Mouse (Mus musculus) CH12.LX (cell line): ENCODE measurements at regions not wholly inside any gene's neighbourhood (a gene's known extent, or its start where the extent isn't known, plus 50 kb on each side); places are given as distances from the start of the nearest gene placed in this dataset.

Source experiments
- DNase-seq: peaks from one replicate; pipeline ENCODE4 v3.0.0-alpha.2; 2013; ENCODE audit errors: extremely low read depth
- H3K27ac ChIP-seq: 2 replicates; pipeline ENCODE4 v1.5.1; 2012; ENCODE audit warnings: low read depth, mild to moderate bottlenecking, control low read depth, moderate library complexity; ENCODE audit not compliant: insufficient read depth
- H3K27me3 ChIP-seq: replicated peaks from 2 replicates; pipeline ENCODE3; 2012; ENCODE audit warnings: inconsistent platforms
- H3K36me3 ChIP-seq, 2 experiments: replicated peaks in 1 of 2; 2 replicates each; pipeline versions ENCODE3 to v1.6.1; 2012; ENCODE audit warnings: inconsistent platforms in 1 of 2, low read length in 1 of 2, mild to moderate bottlenecking in 1 of 2, mixed read lengths in 1 of 2, moderate library complexity in 1 of 2; ENCODE audit not compliant: control insufficient read depth in 1 of 2, insufficient read depth in 1 of 2
- H3K4me1 ChIP-seq, 2 experiments: 2 replicates each; pipeline ENCODE4 v1.6.1; 2012; ENCODE audit warnings: inconsistent platforms in 1 of 2, moderate library complexity in 1 of 2; ENCODE audit not compliant: insufficient read depth in 2 of 2, control insufficient read depth in 1 of 2
- H3K4me2 ChIP-seq: 2 replicates; pipeline ENCODE4 v1.6.1; 2012; ENCODE audit warnings: low read depth, mild to moderate bottlenecking, control low read depth; ENCODE audit not compliant: poor library complexity, insufficient read depth, severe bottlenecking
- H3K4me3 ChIP-seq, 3 experiments: fragments of 150-350 bp in 1 of 3; sonication (generic) in 1 of 3; replicated peaks in 1 of 3; 2 replicates each; pipeline versions ENCODE3 to v1.5.1; 2011 to 2012; ENCODE audit warnings: low read depth in 2 of 3, low read length in 2 of 3, mild to moderate bottlenecking in 2 of 3, moderate library complexity in 2 of 3, control low read depth in 1 of 3, improper control_type of control experiment in 1 of 3, inconsistent platforms in 1 of 3, mixed read lengths in 1 of 3; ENCODE audit not compliant: poor library complexity in 1 of 3
- H3K79me2 ChIP-seq: replicated peaks from 2 replicates; pipeline ENCODE4 v1.6.1; 2012; ENCODE audit warnings: mild to moderate bottlenecking, moderate library complexity; ENCODE audit not compliant: control insufficient read depth, poor library complexity, insufficient read depth, severe bottlenecking; ENCODE audit errors: extremely low read depth
- H3K9ac ChIP-seq: 2 replicates; pipeline ENCODE4 v1.6.1; 2012; ENCODE audit warnings: low read depth, mild to moderate bottlenecking, control low read depth, moderate library complexity; ENCODE audit not compliant: insufficient read depth
- H3K9me3 ChIP-seq: replicated peaks from 2 replicates; pipeline ENCODE3; 2012; ENCODE audit warnings: low read length, inconsistent platforms, mixed read lengths
- BHLHE40 ChIP-seq: IDR thresholded peaks from 2 replicates; pipeline ENCODE4 v1.6.1; 2011; ENCODE audit warnings: mild to moderate bottlenecking, low read depth, low read length, improper control_type of control experiment
- CHD1 ChIP-seq: IDR thresholded peaks from 2 replicates; pipeline ENCODE4 v1.6.1; 2012; ENCODE audit warnings: low read depth, low read length, improper control_type of control experiment, inconsistent platforms
- CHD2 ChIP-seq: IDR thresholded peaks from 2 replicates; pipeline ENCODE4 v1.6.1; 2011; ENCODE audit warnings: low read length, improper control_type of control experiment
- GABPA ChIP-seq: IDR thresholded peaks from 2 replicates; pipeline ENCODE4 v1.6.1; 2012; ENCODE audit warnings: low read depth, low read length, improper control_type of control experiment, inconsistent platforms; ENCODE audit not compliant: insufficient replicate concordance
- HCFC1 ChIP-seq: IDR thresholded peaks from 2 replicates; pipeline ENCODE4 v1.6.1; 2012; ENCODE audit warnings: low read depth, mild to moderate bottlenecking, inconsistent platforms, low read length, improper control_type of control experiment
- JUN ChIP-seq: IDR thresholded peaks from 2 replicates; pipeline ENCODE4 v1.6.1; 2011; ENCODE audit warnings: low read depth, mild to moderate bottlenecking, low read length, improper control_type of control experiment, moderate library complexity; ENCODE audit not compliant: insufficient read depth
- KAT2A ChIP-seq: IDR thresholded peaks from 2 replicates; pipeline ENCODE4 v1.6.1; 2012; ENCODE audit warnings: low read length, improper control_type of control experiment, inconsistent platforms; ENCODE audit not compliant: insufficient replicate concordance
- MAFK ChIP-seq: IDR thresholded peaks from 2 replicates; pipeline ENCODE4 v1.6.1; 2011; ENCODE audit warnings: low read length, improper control_type of control experiment; ENCODE audit not compliant: insufficient replicate concordance
- MAZ ChIP-seq: IDR thresholded peaks from 2 replicates; pipeline ENCODE4 v1.6.1; 2012; ENCODE audit warnings: low read depth, mild to moderate bottlenecking, inconsistent platforms, low read length, improper control_type of control experiment, moderate library complexity
- MYC ChIP-seq: IDR thresholded peaks from 2 replicates; pipeline ENCODE4 v1.6.1; 2011; ENCODE audit warnings: low read depth, mild to moderate bottlenecking, improper control_type of control experiment, low read length
- NRF1 ChIP-seq: IDR thresholded peaks from 2 replicates; pipeline ENCODE4 v1.6.1; 2014; ENCODE audit warnings: low read depth, mild to moderate bottlenecking, inconsistent platforms, low read length, improper control_type of control experiment, moderate library complexity
- PAX5 ChIP-seq: IDR thresholded peaks from 2 replicates; pipeline ENCODE4 v1.6.1; 2012; ENCODE audit warnings: low read length, inconsistent platforms, mixed read lengths
- POLR2A ChIP-seq: IDR thresholded peaks from 2 replicates; pipeline ENCODE4 v1.6.1; 2011; ENCODE audit warnings: low read depth, mild to moderate bottlenecking, improper control_type of control experiment, low read length
- POLR2AphosphoS2 ChIP-seq: IDR thresholded peaks from 2 replicates; pipeline ENCODE4 v1.6.1; 2011; ENCODE audit warnings: low read depth, low read length, improper control_type of control experiment
- RAD21 ChIP-seq: IDR thresholded peaks from 2 replicates; pipeline ENCODE4 v1.6.1; 2011; ENCODE audit warnings: low read depth, mild to moderate bottlenecking, low read length, improper control_type of control experiment, moderate library complexity
- SIN3A ChIP-seq: IDR thresholded peaks from 2 replicates; pipeline ENCODE4 v1.6.1; 2012; ENCODE audit warnings: low read length, improper control_type of control experiment, inconsistent platforms
- TCF12 ChIP-seq: IDR thresholded peaks from 2 replicates; pipeline ENCODE4 v1.6.1; 2014; ENCODE audit warnings: low read depth, mild to moderate bottlenecking, inconsistent platforms, low read length, improper control_type of control experiment
- USF2 ChIP-seq: conservative IDR thresholded peaks from 2 replicates; pipeline ENCODE4 v1.6.1; 2011; ENCODE audit warnings: low read depth, low read length, improper control_type of control experiment
- ZC3H11A ChIP-seq: IDR thresholded peaks from 2 replicates; pipeline ENCODE4 v1.6.1; 2012; ENCODE audit warnings: low read depth, mild to moderate bottlenecking, inconsistent platforms, low read length, improper control_type of control experiment
- ZMIZ1 ChIP-seq: IDR thresholded peaks from 2 replicates; pipeline ENCODE4 v1.6.1; 2012; ENCODE audit warnings: low read depth, mild to moderate bottlenecking, inconsistent platforms, low read length, improper control_type of control experiment
- ZNF384 ChIP-seq: IDR thresholded peaks from 2 replicates; pipeline ENCODE4 v1.6.1; 2012; ENCODE audit warnings: low read depth, low read length, improper control_type of control experiment, inconsistent platforms
- dilution Hi-C: fragments of 300-500 bp; cut with MboI; formaldehyde crosslinking; loops from 2 replicates; pipeline ENCODE4 v1.14.3; 2020; ENCODE audit warnings: low sequenced_read_pairs; ENCODE audit not compliant: extremely low pct_unique_long_range_greater_than_20kb, extremely low pct_ligation_motif_present
- in situ Hi-C: fragments of 300-500 bp; cut with MboI; formaldehyde crosslinking; loops from 3 replicates; pipeline ENCODE4 v1.14.3; 2019; ENCODE audit warnings: low sequenced_read_pairs, low pct_ligation_motif_present, low pct_unique_long_range_greater_than_20kb, mixed read lengths

DNA sequence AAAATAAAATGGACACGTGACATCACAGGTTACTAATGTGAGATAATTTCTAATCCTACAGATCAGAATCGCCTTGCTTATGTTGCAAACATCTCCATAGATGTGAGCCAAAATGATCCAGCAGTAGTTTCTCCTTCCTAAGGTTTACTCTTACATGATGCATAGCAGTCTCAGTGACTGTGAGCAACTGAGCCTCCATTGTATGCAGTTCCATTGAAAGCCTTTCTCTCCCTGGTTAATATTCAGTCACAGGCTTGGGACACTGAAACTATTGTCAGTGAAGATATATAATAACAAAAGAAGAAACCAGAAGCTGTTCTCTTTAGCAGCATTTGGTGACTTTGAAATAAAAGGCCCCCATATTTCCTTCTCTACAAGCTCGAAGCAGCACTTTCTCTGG lies 305.9 kb downstream of the Rbm26 start:
- peaks cover 2 to 8% of the 10 kb centered on the region in 2 experiments; a peak in 3 of 4 replicates for H3K4me1 ChIP-seq
- H3K27me3 ChIP-seq, result no peaks in the 10 kb centered on the region
- in situ Hi-C loops, result no loop called here
- H3K9me3 ChIP-seq, result no peaks in the 10 kb centered on the region
- no peak for DNase-seq
- H3K4me3 ChIP-seq, result no peak overlapping the region
- no peaks in the 10 kb centered on the region for H3K79me2 ChIP-seq
- dilution Hi-C loops, result no loop called here
- no peak overlapping the region for H3K4me2 ChIP-seq
- no peaks in the 10 kb centered on the region for H3K36me3 ChIP-seq
- no peak overlapping the region for H3K9ac ChIP-seq
- TF ChIP-seq KAT2A (no peak), BHLHE40 (no peak), HCFC1 (no peak), SIN3A (no peak), NRF1 (no peak)
- no peak overlapping the region for H3K27ac ChIP-seq

- TF ChIP-seq BHLHE40, result peak; percentile 26; the same call in 1 of the 2 replicates
- no peak for TF ChIP-seq MAZ
- TF ChIP-seq JUN, result peak; percentile 43
- dilution Hi-C loops (no loop called here), in situ Hi-C loops (no loop called here)
- Histone ChIP-seq H3K36me3 (no peaks in the 10 kb centered on the region), H3K4me1 (peaks cover 2 to 8% of the 10 kb centered on the region in 2 experiments; a peak in 3 of 4 replicates), H3K9me3 (no peaks in the 10 kb centered on the region), H3K9ac (no peak overlapping the region), H3K27ac (no peak overlapping the region), H3K4me2 (no peak overlapping the region), H3K4me3 (no peak overlapping the region), H3K27me3 (no peaks in the 10 kb centered on the region), H3K79me2 (no peaks in the 10 kb centered on the region)
- peak; percentile 22 for DNase-seq
These were observed 309.6 kb downstream of the Rbm26 start for GRCm38 (mm10) chr14:104867540-104867939.

DNA sequence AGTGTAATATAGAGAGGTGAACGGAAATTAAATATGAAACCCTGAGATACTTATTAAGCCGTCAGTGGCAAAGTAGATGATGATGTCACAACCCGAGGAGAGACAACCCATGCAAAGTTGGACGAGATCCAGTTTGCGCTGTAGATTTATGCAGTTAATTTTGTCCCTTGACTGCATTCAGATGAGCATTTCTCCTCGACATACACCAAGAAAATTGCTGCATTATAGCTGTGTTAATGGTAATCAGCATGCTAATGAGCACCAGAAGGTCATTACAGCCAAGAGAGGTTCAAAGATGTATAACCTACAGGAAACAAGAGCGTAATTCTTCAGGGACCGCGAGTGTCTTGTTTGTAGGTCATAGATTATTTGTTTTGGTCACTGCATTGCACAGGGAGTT lies 313.2 kb downstream of the Rbm26 start:
- Histone ChIP-seq H3K4me1 (peaks cover 2 to 8% of the 10 kb centered on the region in 2 experiments; a peak in 3 of 4 replicates), H3K9me3 (no peaks in the 10 kb centered on the region), H3K79me2 (no peaks in the 10 kb centered on the region), H3K9ac (no peak overlapping the region), H3K27ac (no peak overlapping the region), H3K27me3 (no peaks in the 10 kb centered on the region), H3K36me3 (no peaks in the 10 kb centered on the region), H3K4me2 (no peak overlapping the region), H3K4me3 (no peak overlapping the region)
- DNase-seq, result no peak
- dilution Hi-C loops, result no loop called here
- in situ Hi-C loops, result no loop called here
- TF ChIP-seq CHD1 (no peak), PAX5 (no peak), ZC3H11A (no peak), HCFC1 (no peak), ZMIZ1 (no peak), POLR2A (no peak), RAD21 (no peak), GABPA (no peak), MYC (no peak), MAZ (no peak), CHD2 (no peak), POLR2AphosphoS2 (no peak), JUN (no peak), USF2 (no peak), MAFK (no peak), TCF12 (no peak), NRF1 (no peak), ZNF384 (no peak)
